Mouse (Mus musculus): Measurements from ENCODE around the gene Slc6a14. TPM values are rescaled to one million over a fixed set of nuclear protein-coding genes. Genes with fewer than 3 reads are reported as not detected.

The Slc6a14 gene
- 0.20 TPM in 1 of 2 replicates, not detected in the other for polyA plus RNA-seq (2014; fragmentation: Nextera tagmentation; extraction: Ambion mirVana)

DNA sequence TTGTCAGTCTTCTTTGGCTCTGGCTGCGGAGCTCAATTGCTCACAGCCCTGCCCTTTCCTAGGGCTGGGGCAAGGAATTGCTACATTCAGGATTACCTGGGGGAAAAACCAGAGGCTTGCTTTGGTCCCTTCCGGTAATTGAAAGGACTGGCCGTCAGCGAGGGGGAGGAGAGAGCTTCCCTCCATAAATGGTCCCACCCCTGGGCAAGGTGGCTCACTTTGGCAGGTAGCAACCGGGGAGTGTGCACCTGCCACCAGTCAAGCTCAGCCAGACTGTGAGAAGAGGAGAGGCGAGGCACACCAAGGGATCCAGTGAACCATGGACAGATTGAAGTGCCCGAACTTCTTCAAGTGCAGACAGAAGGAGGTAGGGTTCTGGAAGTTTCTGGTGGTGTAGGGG lies at the start of gene Slc6a14:
Gene Slc6a14 (plus strand): TSS at position 68 of the 400 bp plus-strand sequence.
- no peaks in the 10 kb centered on the region for H3K27me3 ChIP-seq (ENCODE audit: control insufficient read depth, insufficient read depth, low read length)
- no peaks in the 10 kb centered on the region for H3K4me1 ChIP-seq (replicated peaks; ENCODE audit: control insufficient read depth, insufficient read depth, low read length)
- no peak within 1 kb of the TSS for H3K4me2 ChIP-seq (ENCODE audit: low read depth, low read length, severe bottlenecking)
- H3K4me3 ChIP-seq (ENCODE audit: low read depth, low read length), result no peak within 1 kb of the TSS
- H3K27ac ChIP-seq (ENCODE audit: low read depth, low read length), result no peak within 1 kb of the TSS
- H3K9me3 ChIP-seq (ENCODE audit: control insufficient read depth, low read length), result no peaks in the 10 kb centered on the region
- ATAC-seq (replicated peaks; ENCODE audit: low FRiP score), result no peak
- H3K9ac ChIP-seq (ENCODE audit: low read length), result no peak within 1 kb of the TSS
- DNase-seq (ENCODE audit: low spot score), result no peak
- 59% methylated on average over 7 of the region's 7 CpGs for WGBS
- no peaks in the 10 kb centered on the region for H3K36me3 ChIP-seq (ENCODE audit: control insufficient read depth, insufficient read depth, low read length)

DNA sequence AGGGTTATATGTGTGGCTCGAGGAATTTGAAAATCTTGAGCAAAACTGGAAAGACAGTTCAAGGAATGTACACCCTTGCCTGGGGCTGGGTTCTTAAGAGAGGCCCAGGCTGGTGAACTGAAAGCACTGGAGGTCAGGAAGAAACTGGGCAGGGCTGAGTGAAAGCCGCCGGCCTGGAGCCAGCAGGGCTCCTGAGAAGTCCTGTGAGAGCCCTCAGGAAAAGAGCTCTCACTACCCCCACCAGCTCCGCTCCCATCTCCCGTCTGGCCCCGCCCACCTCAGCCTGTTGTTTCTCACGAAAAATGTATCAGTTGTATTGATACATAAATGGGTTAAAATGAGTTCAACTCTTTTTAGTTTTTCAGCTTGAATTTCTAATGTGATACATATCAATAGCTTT lies 43.8 kb upstream of the Slc6a14 start:
- Histone ChIP-seq H3K9ac (ENCODE audit: low read length) (no peak overlapping the region), H3K9me3 (ENCODE audit: control insufficient read depth, low read length) (no peaks in the 10 kb centered on the region), H3K27ac (ENCODE audit: low read depth, low read length) (no peak overlapping the region), H3K4me3 (ENCODE audit: low read depth, low read length) (no peak overlapping the region), H3K27me3 (ENCODE audit: control insufficient read depth, insufficient read depth, low read length) (no peaks in the 10 kb centered on the region), H3K36me3 (ENCODE audit: control insufficient read depth, insufficient read depth, low read length) (no peaks in the 10 kb centered on the region), H3K4me1 (replicated peaks; ENCODE audit: control insufficient read depth, insufficient read depth, low read length) (no peaks in the 10 kb centered on the region), H3K4me2 (ENCODE audit: low read depth, low read length, severe bottlenecking) (no peak overlapping the region)
- DNase-seq (ENCODE audit: low spot score), result no peak
- no peak for ATAC-seq (replicated peaks; ENCODE audit: low FRiP score)
- 33% methylated on average over 7 of the region's 7 CpGs for WGBS

DNA sequence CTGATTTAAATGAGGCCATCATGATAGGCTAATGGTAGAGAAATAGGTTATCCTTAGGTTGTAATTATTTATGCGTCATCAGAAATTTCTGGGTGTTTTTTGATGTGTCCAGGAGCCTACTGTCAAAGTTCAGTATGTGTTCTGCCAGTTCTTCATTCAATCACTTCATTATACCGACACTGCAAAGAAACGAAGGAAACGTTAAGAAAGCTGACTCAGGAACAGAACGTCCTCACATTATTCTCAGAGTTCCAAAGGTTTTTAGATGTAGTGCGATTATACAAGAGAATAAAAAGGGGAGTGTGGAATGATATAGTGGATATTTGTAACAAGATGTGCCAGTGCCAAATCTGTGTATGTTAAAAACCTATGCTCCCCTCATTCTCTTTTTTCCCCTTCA lies 19.5 kb upstream of the Slc6a14 start:
- Histone ChIP-seq H3K4me1 (replicated peaks; ENCODE audit: control insufficient read depth, insufficient read depth, low read length) (no peaks in the 10 kb centered on the region), H3K27me3 (ENCODE audit: control insufficient read depth, insufficient read depth, low read length) (no peaks in the 10 kb centered on the region), H3K9ac (ENCODE audit: low read length) (no peak overlapping the region), H3K4me2 (ENCODE audit: low read depth, low read length, severe bottlenecking) (no peak overlapping the region), H3K36me3 (ENCODE audit: control insufficient read depth, insufficient read depth, low read length) (no peaks in the 10 kb centered on the region), H3K27ac (ENCODE audit: low read depth, low read length) (no peak overlapping the region), H3K4me3 (ENCODE audit: low read depth, low read length) (no peak overlapping the region), H3K9me3 (ENCODE audit: control insufficient read depth, low read length) (no peaks in the 10 kb centered on the region)
- 76% methylated on average over 6 of the region's 6 CpGs for WGBS
- ATAC-seq (replicated peaks; ENCODE audit: low FRiP score) (no peak), DNase-seq (ENCODE audit: low spot score) (no peak)

DNA sequence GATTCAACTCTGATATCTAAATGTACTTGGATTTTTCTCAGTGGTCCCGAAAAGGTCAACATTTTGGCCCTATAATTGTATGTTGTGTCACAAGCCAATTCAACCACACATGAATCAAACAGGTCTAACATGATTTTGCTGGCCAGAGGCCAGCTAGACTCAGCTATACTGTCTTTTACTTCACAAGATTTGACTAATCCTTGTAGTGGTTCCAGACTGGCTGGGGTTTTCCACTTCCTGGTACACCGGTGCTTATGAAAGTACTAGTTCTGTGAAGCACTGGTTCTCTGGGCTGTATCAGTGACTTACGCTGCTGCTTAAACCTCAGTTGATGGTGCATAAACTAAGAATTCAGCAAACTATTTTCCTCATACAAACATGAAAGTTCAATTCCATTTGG lies 19.0 kb upstream of the Slc6a14 start:
- H3K4me1 ChIP-seq (replicated peaks; ENCODE audit: control insufficient read depth, insufficient read depth, low read length), result no peaks in the 10 kb centered on the region
- no peaks in the 10 kb centered on the region for H3K27me3 ChIP-seq (ENCODE audit: control insufficient read depth, insufficient read depth, low read length)
- 92% methylated on average over 3 of the region's 3 CpGs for WGBS
- H3K4me3 ChIP-seq (ENCODE audit: low read depth, low read length), result no peak overlapping the region
- no peak overlapping the region for H3K4me2 ChIP-seq (ENCODE audit: low read depth, low read length, severe bottlenecking)
- ATAC-seq (replicated peaks; ENCODE audit: low FRiP score) (no peak), DNase-seq (ENCODE audit: low spot score) (no peak)
- H3K9ac ChIP-seq (ENCODE audit: low read length), result no peak overlapping the region
- no peaks in the 10 kb centered on the region for H3K36me3 ChIP-seq (ENCODE audit: control insufficient read depth, insufficient read depth, low read length)
- H3K9me3 ChIP-seq (ENCODE audit: control insufficient read depth, low read length), result no peaks in the 10 kb centered on the region
- no peak overlapping the region for H3K27ac ChIP-seq (ENCODE audit: low read depth, low read length)

DNA sequence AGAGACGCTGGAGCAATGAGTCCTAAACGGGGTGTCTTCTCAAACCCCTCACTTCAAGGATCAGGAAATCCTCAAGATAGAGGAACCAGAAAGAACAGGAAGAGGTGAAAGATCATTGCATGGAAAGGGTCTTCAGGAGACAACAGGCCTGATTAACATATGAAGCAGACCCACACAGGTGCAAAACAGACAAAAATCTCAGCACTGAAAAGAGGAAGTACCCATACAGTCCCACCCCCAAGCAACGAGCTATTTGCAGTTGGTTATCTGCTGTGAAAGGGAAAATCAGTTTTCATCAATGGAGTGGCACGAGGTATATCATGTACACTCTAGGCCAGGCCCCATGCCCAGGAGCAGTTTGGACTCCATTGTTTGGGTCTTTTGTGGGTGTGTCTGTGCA lies 13.1 kb upstream of the Slc6a14 start:
- H3K9ac ChIP-seq (ENCODE audit: low read length), result no peak overlapping the region
- 77% methylated on average over 4 of the region's 4 CpGs for WGBS
- ATAC-seq (replicated peaks; ENCODE audit: low FRiP score), result no peak

DNA sequence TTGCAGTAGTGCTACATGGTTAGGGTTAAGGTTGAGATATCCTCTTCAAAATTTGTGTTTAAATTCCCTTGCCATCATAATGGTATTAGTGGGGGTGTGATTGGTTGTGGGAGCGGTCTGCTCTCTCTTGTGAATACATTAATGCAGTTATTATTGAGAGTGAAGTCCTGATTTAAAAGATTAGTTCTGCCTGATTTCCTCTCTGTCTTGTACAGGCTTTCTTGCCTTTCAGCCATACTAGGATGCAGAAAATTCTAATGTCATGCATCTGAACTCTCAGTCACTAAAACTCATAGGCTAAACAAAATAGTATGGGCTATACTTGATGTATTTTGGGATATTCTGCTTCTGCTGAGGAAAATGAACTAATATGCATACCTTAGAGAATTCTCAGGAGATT lies 10.2 kb upstream of the Slc6a14 start:
- H3K36me3 ChIP-seq (ENCODE audit: control insufficient read depth, insufficient read depth, low read length), result no peaks in the 10 kb centered on the region
- no peak overlapping the region for H3K4me2 ChIP-seq (ENCODE audit: low read depth, low read length, severe bottlenecking)
- no peaks in the 10 kb centered on the region for H3K4me1 ChIP-seq (replicated peaks; ENCODE audit: control insufficient read depth, insufficient read depth, low read length)
- H3K27me3 ChIP-seq (ENCODE audit: control insufficient read depth, insufficient read depth, low read length), result no peaks in the 10 kb centered on the region
- no peak overlapping the region for H3K4me3 ChIP-seq (ENCODE audit: low read depth, low read length)
- ATAC-seq (replicated peaks; ENCODE audit: low FRiP score) (no peak), DNase-seq (ENCODE audit: low spot score) (no peak)
- no peaks in the 10 kb centered on the region for H3K9me3 ChIP-seq (ENCODE audit: control insufficient read depth, low read length)
- 83% methylated on average over 1 of the region's 1 CpGs for WGBS
- no peak overlapping the region for H3K27ac ChIP-seq (ENCODE audit: low read depth, low read length)
- no peak overlapping the region for H3K9ac ChIP-seq (ENCODE audit: low read length)

More for the DNA sequence above, 13.1 kb upstream of the Slc6a14 start:
- H3K27me3 ChIP-seq (ENCODE audit: control insufficient read depth, insufficient read depth, low read length), result no peaks in the 10 kb centered on the region
- H3K36me3 ChIP-seq (ENCODE audit: control insufficient read depth, insufficient read depth, low read length), result no peaks in the 10 kb centered on the region
- no peaks in the 10 kb centered on the region for H3K4me1 ChIP-seq (replicated peaks; ENCODE audit: control insufficient read depth, insufficient read depth, low read length)
- H3K4me3 ChIP-seq (ENCODE audit: low read depth, low read length), result no peak overlapping the region
- DNase-seq (ENCODE audit: low spot score), result no peak
- H3K4me2 ChIP-seq (ENCODE audit: low read depth, low read length, severe bottlenecking), result no peak overlapping the region
- H3K27ac ChIP-seq (ENCODE audit: low read depth, low read length), result no peak overlapping the region
- H3K9me3 ChIP-seq (ENCODE audit: control insufficient read depth, low read length), result no peaks in the 10 kb centered on the region

DNA sequence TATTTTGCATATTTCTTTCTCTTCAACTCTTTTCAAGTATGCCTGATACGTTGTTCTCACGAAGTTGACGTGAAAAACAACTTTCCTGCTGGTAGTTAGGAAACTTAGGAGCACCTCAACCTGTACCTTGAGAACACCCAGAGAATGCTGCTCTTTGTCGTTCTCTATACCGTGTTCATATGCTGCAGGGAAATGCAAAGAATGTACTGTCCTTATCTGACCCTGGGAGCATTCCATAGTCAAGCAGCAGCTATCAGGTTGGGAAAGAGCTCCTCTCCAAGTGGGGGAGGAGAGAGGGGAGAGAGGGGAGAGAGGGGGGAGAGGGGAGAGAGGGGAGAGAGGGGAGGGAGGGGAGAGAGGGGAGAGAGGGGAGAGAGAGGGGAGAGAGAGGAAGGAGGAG lies 597 bp downstream of the Slc6a14 start:
- H3K4me2 ChIP-seq (ENCODE audit: low read depth, low read length, severe bottlenecking), result no peak overlapping the region
- H3K4me1 ChIP-seq (replicated peaks; ENCODE audit: control insufficient read depth, insufficient read depth, low read length), result no peaks in the 10 kb centered on the region
- DNase-seq (ENCODE audit: low spot score) (no peak), ATAC-seq (replicated peaks; ENCODE audit: low FRiP score) (no peak)
- H3K27me3 ChIP-seq (ENCODE audit: control insufficient read depth, insufficient read depth, low read length), result no peaks in the 10 kb centered on the region
- 57% methylated on average over 5 of the region's 5 CpGs for WGBS
- no peak overlapping the region for H3K27ac ChIP-seq (ENCODE audit: low read depth, low read length)
- no peak overlapping the region for H3K9ac ChIP-seq (ENCODE audit: low read length)
- no peak overlapping the region for H3K4me3 ChIP-seq (ENCODE audit: low read depth, low read length)
- no peaks in the 10 kb centered on the region for H3K9me3 ChIP-seq (ENCODE audit: control insufficient read depth, low read length)
- no peaks in the 10 kb centered on the region for H3K36me3 ChIP-seq (ENCODE audit: control insufficient read depth, insufficient read depth, low read length)

DNA sequence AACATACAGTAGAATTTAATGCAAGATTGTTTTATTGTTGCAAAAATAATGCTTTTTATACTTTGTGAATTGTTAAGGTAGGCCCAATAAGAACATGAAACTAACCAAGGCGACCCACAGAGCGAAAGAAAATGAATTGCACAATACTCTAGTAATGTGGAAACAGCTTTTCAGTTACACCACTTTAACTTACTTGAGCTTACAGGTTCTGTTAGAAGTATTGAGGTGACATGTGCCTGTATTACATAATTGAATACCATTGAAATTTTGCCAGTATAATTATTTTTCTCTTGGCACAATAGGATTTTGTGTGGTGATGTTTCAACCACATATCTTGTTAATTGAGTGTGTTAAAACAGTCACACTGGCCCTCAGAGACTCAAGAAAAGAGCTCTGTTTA lies 2.2 kb downstream of the Slc6a14 start:
- Histone ChIP-seq H3K4me2 (ENCODE audit: low read depth, low read length, severe bottlenecking) (no peak overlapping the region), H3K27ac (ENCODE audit: low read depth, low read length) (no peak overlapping the region), H3K9ac (ENCODE audit: low read length) (no peak overlapping the region), H3K36me3 (ENCODE audit: control insufficient read depth, insufficient read depth, low read length) (no peaks in the 10 kb centered on the region), H3K4me1 (replicated peaks; ENCODE audit: control insufficient read depth, insufficient read depth, low read length) (no peaks in the 10 kb centered on the region), H3K9me3 (ENCODE audit: control insufficient read depth, low read length) (no peaks in the 10 kb centered on the region), H3K4me3 (ENCODE audit: low read depth, low read length) (no peak overlapping the region), H3K27me3 (ENCODE audit: control insufficient read depth, insufficient read depth, low read length) (no peaks in the 10 kb centered on the region)
- ATAC-seq (replicated peaks; ENCODE audit: low FRiP score) (no peak), DNase-seq (ENCODE audit: low spot score) (no peak)
- WGBS, result 87% methylated on average over 2 of the region's 2 CpGs

DNA sequence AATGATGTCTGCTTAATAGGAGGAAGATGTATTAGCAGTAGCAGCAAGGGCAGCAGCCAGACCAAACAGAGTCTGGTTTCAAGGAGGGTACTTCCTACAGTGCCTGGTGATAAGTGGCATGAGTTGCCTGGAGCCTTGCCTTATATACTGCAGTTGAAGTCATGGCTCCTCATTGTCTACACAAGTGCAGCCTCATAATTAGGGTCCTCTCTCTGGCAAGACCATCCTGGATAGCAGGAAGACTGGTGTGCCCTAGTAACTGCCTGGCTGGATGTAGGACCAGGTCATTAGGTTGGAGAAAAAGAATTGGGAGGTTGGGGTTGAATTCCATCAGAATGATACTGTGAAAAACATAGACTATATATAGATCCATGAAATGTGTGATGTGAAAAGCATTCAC lies 30.3 kb downstream of the Slc6a14 start, which contains the start of gene Gm28269:
Gene Gm28269 (minus strand): TSS at position 101 of the 400 bp plus-strand sequence.
- H3K4me2 ChIP-seq (ENCODE audit: low read depth, low read length, severe bottlenecking), result no peak within 1 kb of the TSS
- no peak within 1 kb of the TSS for H3K27ac ChIP-seq (ENCODE audit: low read depth, low read length)
- H3K36me3 ChIP-seq (ENCODE audit: control insufficient read depth, insufficient read depth, low read length), result no peaks in the 10 kb centered on the region
- H3K9ac ChIP-seq (ENCODE audit: low read length), result no peak within 1 kb of the TSS
- no peaks in the 10 kb centered on the region for H3K9me3 ChIP-seq (ENCODE audit: control insufficient read depth, low read length)
- no peak within 1 kb of the TSS for H3K4me3 ChIP-seq (ENCODE audit: low read depth, low read length)
- no peak for ATAC-seq (replicated peaks; ENCODE audit: low FRiP score)
- no peak for DNase-seq (ENCODE audit: low spot score)
- H3K4me1 ChIP-seq (replicated peaks; ENCODE audit: control insufficient read depth, insufficient read depth, low read length), result no peaks in the 10 kb centered on the region
- H3K27me3 ChIP-seq (ENCODE audit: control insufficient read depth, insufficient read depth, low read length), result no peaks in the 10 kb centered on the region
